Mouse (Mus musculus): ENCODE measurements around the gene Thy1.

The Thy1 gene

GRCm38 (mm10) chr9:44033317-44033716, 9.9 kb upstream of the Thy1 start:
- DNase-seq (ENCODE audit: extremely low read depth, low read depth, low spot score), result no peak

- DNase-seq (ENCODE audit: extremely low read depth, low read depth, low spot score), result no peak
Observed at GRCm38 (mm10) chr9:44033957-44034727, 9.0 kb upstream of the Thy1 start.

GRCm38 (mm10) chr9:44037106-44037505, 6.1 kb upstream of the Thy1 start:
- no peak for DNase-seq (ENCODE audit: extremely low read depth, low read depth, low spot score)

- no peak for DNase-seq (ENCODE audit: extremely low read depth, low read depth, low spot score)
Observed at GRCm38 (mm10) chr9:44041511-44042395, 1.4 kb upstream of the Thy1 start.

GRCm38 (mm10) chr9:44042396-44042680, 846 bp upstream of the Thy1 start:
- DNase-seq (ENCODE audit: extremely low read depth, low read depth, low spot score), result no peak

GRCm38 (mm10) chr9:44043708-44044425, 683 bp downstream of the Thy1 start:
- DNase-seq (ENCODE audit: extremely low read depth, low read depth, low spot score), result no peak

GRCm38 (mm10) chr9:44044426-44045157, 1.4 kb downstream of the Thy1 start:
- DNase-seq (ENCODE audit: extremely low read depth, low read depth, low spot score), result no peak

- DNase-seq (ENCODE audit: extremely low read depth, low read depth, low spot score), result no peak
Observed at GRCm38 (mm10) chr9:44045158-44045883, 2.1 kb downstream of the Thy1 start.

- DNase-seq (ENCODE audit: extremely low read depth, low read depth, low spot score), result no peak
Observed at GRCm38 (mm10) chr9:44045884-44046272, 2.7 kb downstream of the Thy1 start.

- no peak for DNase-seq (ENCODE audit: extremely low read depth, low read depth, low spot score)
Observed at GRCm38 (mm10) chr9:44046426-44046825, 3.2 kb downstream of the Thy1 start.

- DNase-seq (ENCODE audit: extremely low read depth, low read depth, low spot score), result no peak
Observed at GRCm38 (mm10) chr9:44047071-44047470, 3.9 kb downstream of the Thy1 start.

- DNase-seq (ENCODE audit: extremely low read depth, low read depth, low spot score), result no peak
Observed at GRCm38 (mm10) chr9:44047571-44048490, 4.6 kb downstream of the Thy1 start.

- no peak for DNase-seq (ENCODE audit: extremely low read depth, low read depth, low spot score)
Observed at GRCm38 (mm10) chr9:44048541-44049380, 5.6 kb downstream of the Thy1 start.

- DNase-seq (ENCODE audit: extremely low read depth, low read depth, low spot score), result no peak
Observed at GRCm38 (mm10) chr9:44049381-44050165, 6.4 kb downstream of the Thy1 start.

- no peak for DNase-seq (ENCODE audit: extremely low read depth, low read depth, low spot score)
Observed at GRCm38 (mm10) chr9:44052855-44053254, 9.7 kb downstream of the Thy1 start.

- DNase-seq (ENCODE audit: extremely low read depth, low read depth, low spot score), result no peak
Observed at GRCm38 (mm10) chr9:44053936-44054335, 10.8 kb downstream of the Thy1 start.

- no peak for DNase-seq (ENCODE audit: extremely low read depth, low read depth, low spot score)
Observed at GRCm38 (mm10) chr9:44058606-44059005, 15.4 kb downstream of the Thy1 start.

GRCm38 (mm10) chr9:44065177-44065576, 22.0 kb downstream of the Thy1 start:
- DNase-seq (ENCODE audit: extremely low read depth, low read depth, low spot score), result no peak

Measured in fat pad, adult 2 months (tissue).